Mouse (Mus musculus) frontal cortex, postnatal 14 days (tissue): Measurements from ENCODE around the gene Ppp1r14b.
A peak's percentile ranks its signal among the peaks of the same experiment; 100 is the strongest.

Source experiments
- DNase-seq, 2 experiments: peaks; one replicate each; pipeline ENCODE4 v3.0.0; 2022; ENCODE audit warnings: low spot score in 2 of 2

The Ppp1r14b gene

GRCm38 (mm10) chr19:6942764-6943163 is 32.0 kb upstream of the Ppp1r14b start:
- DNase-seq: no peak

- no peak for DNase-seq
Observed at GRCm38 (mm10) chr19:6943709-6944108, 31.1 kb upstream of the Ppp1r14b start.

GRCm38 (mm10) chr19:6947742-6948141 is 27.0 kb upstream of the Ppp1r14b start:
- no peak for DNase-seq

GRCm38 (mm10) chr19:6948186-6948585 is 26.6 kb upstream of the Ppp1r14b start:
- no peak for DNase-seq

- DNase-seq: no peak
Observed at GRCm38 (mm10) chr19:6949532-6949931, 25.2 kb upstream of the Ppp1r14b start.

GRCm38 (mm10) chr19:6949951-6950350 is 24.8 kb upstream of the Ppp1r14b start:
- DNase-seq: no peak

GRCm38 (mm10) chr19:6950613-6951153 is 24.1 kb upstream of the Ppp1r14b start:
- peak in 1 of 2 experiments; percentile 59 for DNase-seq

- peak; percentile 87 to 91 for DNase-seq
Observed at GRCm38 (mm10) chr19:6951381-6951968, 23.3 kb upstream of the Ppp1r14b start.

- DNase-seq: peak; percentile 68 to 72
Observed at GRCm38 (mm10) chr19:6951994-6952711, 22.6 kb upstream of the Ppp1r14b start.

GRCm38 (mm10) chr19:6952712-6953037 is 22.1 kb upstream of the Ppp1r14b start:
- DNase-seq: no peak

- no peak for DNase-seq
Observed at GRCm38 (mm10) chr19:6954046-6954445, 20.7 kb upstream of the Ppp1r14b start.

GRCm38 (mm10) chr19:6955424-6955823 is 19.3 kb upstream of the Ppp1r14b start:
- no peak for DNase-seq

- DNase-seq: no peak
Observed at GRCm38 (mm10) chr19:6956461-6956860, 18.3 kb upstream of the Ppp1r14b start.

- no peak for DNase-seq
Observed at GRCm38 (mm10) chr19:6968491-6969271, 6.1 kb upstream of the Ppp1r14b start.

GRCm38 (mm10) chr19:6969291-6969664 is 5.5 kb upstream of the Ppp1r14b start:
- DNase-seq: no peak

GRCm38 (mm10) chr19:6969665-6970381 is 4.9 kb upstream of the Ppp1r14b start:
- no peak for DNase-seq

- no peak for DNase-seq
Observed at GRCm38 (mm10) chr19:6970460-6971085, 4.2 kb upstream of the Ppp1r14b start.

- no peak for DNase-seq
Observed at GRCm38 (mm10) chr19:6971644-6972043, 3.1 kb upstream of the Ppp1r14b start.

- DNase-seq: no peak
Observed at GRCm38 (mm10) chr19:6972247-6972917, 2.4 kb upstream of the Ppp1r14b start.

- DNase-seq: no peak
Observed at GRCm38 (mm10) chr19:6973581-6974190, 1.1 kb upstream of the Ppp1r14b start.
